Mouse (Mus musculus): ENCODE results near the gene Slc38a8.

Slc38a8 gene

GRCm38 (mm10) chr8:119436933-119437332 lies 64.6 kb downstream of the Slc38a8 start:
- no peak for DNase-seq

GRCm38 (mm10) chr8:119436331-119436730 lies 65.2 kb downstream of the Slc38a8 start:
- DNase-seq: no peak

- no peak for DNase-seq
Measured at GRCm38 (mm10) chr8:119435527-119435926, 66.0 kb downstream of the Slc38a8 start.

DNA sequence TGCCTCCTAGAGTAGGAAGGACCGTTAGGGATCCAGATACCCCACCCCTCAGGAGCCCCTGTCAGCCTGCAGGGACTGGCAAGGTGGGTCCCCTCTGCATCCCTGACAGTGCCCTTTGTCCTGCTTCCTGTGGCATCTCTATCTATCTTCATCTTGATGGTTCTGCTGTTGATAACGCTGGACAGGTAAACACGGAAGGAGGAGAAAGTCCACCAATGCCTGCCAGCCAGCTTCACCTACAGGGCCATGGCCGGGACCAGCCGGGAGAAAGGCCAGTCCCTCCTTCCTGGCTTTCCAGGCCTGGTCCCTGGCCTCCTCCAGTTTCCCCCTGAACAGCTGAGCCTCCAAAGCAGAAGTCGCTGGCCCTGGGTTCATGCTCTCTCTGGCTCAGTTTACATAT lies 66.9 kb downstream of the Slc38a8 start:
- no peak for DNase-seq

GRCm38 (mm10) chr8:119433582-119434174 lies 67.8 kb downstream of the Slc38a8 start, which contains the start of gene Osgin1:
TSS of gene Osgin1 (plus strand) at chr8:119434124.
- no peak for DNase-seq

DNA sequence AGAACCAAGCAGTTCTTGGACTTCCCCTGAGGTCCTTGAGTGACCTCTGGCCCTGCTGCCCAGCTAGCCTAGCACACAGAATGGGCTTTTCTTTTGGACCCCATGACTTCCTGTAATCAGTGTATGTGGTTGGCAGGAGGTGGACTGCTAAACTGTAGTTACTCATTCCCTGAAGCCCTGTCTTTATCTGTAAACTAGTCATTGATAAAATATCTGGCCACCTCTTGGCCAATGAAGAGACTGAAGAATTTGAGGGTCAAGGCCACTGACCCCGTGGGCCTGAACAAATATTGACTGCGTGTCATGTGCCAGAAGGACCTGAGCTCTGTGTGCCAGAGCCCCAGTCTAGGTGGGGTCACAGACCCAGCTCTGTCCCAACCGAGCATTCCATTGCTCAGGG lies 69.1 kb downstream of the Slc38a8 start:
- no peak for DNase-seq

GRCm38 (mm10) chr8:119430690-119431089 lies 70.8 kb downstream of the Slc38a8 start:
- DNase-seq: no peak

GRCm38 (mm10) chr8:119430250-119430649 lies 71.2 kb downstream of the Slc38a8 start:
- DNase-seq: no peak

Measured in right cerebral cortex, adult 18-20 months (tissue).